Mouse (Mus musculus) hindlimb bud, embryonic 11.5 days (tissue): Measurements from ENCODE around the gene Afap1.

ENCODE experiments used
- DNase-seq: peaks from one replicate; pipeline ENCODE4 v3.0.0-alpha.2; 2012; ENCODE audit warnings: low read depth, low spot score; ENCODE audit errors: extremely low spot score

Afap1 gene

DNA sequence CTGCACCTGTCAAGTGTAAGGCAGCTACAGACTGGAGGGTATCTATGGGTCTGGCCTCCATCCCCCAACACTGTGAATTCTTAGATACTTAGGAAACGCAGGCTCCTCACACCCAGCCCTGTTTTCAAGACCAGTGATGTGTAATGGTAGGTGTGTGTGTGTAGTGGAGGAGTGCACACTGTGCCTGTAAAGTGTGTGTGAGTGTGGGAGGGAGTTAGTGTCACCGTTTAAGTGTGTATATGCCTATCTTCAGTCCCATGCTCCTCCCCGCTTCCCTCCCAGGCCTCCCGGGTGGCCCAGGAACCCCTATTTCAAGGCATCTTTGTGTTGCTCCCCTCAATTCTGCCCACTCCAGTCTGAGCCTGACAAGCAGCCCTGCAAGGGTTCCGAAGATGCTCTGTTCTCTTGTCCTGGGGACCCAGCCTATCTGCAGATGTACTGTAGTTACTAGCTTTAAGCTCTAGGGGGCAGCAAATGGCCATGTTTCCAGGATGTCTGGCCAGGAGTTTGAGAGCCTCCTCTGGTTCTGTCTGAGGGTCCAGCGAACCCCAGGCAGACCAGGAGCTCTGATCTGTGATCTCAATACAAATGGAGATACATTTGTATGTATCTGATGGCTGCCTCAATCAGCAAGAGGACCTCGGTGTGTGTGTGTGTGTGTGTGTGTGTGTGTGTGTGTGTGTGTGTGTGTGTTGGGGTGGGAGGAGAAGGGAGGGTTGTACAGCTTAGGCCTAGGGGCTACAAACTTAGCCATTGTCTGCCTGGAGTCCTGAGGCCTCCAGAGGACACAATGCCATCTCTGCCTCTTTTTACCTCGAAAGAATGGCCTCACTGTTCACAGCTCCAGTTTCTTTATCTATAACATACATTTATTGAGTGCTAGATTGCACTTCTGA lies 140.7 kb downstream of the Afap1 start:
- peak; percentile 44 for DNase-seq

DNA sequence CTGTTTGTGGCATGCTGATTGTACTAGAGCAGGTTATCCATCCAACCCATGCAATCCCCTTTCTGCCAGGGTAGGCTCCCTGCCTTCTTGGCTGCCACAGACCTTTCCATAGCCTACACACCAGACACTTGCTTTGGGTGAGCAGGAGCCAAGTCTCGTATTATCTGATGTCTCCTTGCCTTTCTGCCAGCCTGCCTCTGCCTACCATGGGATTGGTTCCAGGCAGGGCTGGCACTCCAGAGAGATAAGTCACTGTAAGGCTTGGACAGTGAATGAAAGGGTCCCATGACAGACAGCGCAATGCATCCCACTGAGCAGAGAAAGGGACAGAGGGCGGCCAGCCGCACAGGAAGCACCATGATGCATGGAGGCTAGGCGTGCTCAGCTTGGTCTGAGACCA lies 146.5 kb downstream of the Afap1 start:
- DNase-seq = no peak

DNA sequence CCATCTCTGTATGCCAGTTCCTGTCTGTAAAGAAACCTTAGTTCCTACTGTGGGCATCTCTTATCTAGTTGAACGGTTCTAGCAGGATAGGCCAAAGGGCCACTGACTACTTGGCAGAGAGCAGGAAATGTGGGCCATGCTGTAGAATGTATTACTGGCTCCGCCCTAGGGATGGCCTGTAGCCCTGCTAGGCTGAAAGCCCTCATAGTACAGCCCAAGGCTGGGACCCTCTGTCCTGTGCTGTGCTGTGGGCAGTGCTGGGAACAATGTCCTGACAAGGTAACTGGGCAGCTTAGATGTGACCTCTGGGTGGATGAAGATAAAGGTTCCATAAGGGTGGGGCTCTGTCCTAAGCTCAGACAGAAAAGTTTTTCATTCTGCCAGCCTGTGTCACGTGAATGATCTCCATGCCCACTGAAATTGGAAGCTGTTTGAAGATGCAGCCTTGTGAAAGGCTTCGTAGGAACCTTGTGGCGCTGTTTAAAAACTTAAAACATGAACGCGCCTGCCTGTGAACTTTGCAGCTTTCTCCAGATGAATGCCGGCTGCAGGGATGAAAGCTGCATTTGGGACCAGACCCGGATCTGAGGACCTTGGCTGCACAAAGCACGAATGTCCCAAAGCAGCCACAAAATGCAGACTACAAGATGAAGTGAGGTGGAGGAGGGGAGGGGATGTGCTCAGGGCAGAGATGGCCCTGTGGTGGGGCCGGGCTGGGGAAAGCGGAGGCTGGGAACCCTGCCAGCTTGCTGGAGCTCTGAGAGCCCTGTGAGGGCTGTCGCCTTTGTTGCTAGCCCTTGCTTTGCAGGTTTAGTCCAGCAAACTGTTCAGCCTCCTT lies 147.5 kb downstream of the Afap1 start:
- DNase-seq = no peak

DNA sequence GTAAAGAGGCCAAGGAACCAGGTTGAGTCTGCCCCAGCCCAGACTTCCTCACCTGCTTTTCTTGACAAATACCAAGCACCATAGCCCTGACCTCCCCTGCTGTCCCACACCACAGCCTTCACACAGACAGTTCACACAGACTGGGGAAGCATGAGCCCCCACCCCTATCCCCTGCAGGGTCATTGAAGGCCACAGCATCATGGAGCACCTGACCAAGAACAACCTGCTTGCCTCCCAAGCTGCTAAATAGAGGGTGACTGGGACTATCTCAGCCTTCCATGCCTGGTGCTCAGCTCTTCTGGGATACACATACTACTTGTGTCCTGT lies 148.1 kb downstream of the Afap1 start:
- no peak for DNase-seq

DNA sequence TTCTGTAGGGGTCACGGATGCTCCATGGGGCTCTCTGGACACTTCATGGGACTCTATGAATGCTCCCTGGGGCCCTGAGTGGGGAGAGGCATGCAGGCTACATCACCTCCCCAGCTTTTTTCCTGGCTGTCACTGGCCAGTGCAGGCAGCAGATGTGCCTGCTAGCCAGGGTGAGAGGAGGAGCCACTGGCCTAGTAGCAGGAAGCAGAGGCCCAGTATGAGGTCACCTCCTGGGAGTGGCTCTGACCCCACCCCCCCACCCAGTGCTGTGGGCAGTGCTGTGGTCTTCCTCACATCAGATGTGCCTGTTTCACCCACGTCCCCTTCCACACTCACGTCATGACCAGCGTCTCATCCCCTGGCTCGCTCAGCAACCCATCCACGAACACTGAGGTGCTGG lies 148.6 kb downstream of the Afap1 start:
- DNase-seq = no peak

DNA sequence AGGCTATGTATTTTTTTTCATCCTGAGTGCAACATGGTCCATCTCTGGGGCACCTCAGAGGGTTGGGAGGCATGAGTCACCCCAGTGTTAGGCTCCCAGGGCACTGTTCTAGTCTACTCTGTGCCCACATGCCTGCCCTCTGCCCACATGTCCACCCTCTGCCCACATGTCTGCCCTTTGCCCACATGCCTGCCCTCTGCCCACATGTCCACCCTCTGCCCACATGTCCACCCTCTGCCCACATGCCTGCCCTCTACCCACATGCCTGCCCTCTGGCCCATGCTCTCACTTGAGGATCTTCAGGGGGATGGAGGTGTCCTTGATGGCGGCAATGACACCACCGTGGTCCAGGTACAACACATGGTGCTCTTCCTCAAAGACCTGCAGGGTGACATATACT lies 150.0 kb downstream of the Afap1 start:
- no peak for DNase-seq
